ENCODE assay signal across 9 mouse cellular contexts in the genomic region with DNA sequence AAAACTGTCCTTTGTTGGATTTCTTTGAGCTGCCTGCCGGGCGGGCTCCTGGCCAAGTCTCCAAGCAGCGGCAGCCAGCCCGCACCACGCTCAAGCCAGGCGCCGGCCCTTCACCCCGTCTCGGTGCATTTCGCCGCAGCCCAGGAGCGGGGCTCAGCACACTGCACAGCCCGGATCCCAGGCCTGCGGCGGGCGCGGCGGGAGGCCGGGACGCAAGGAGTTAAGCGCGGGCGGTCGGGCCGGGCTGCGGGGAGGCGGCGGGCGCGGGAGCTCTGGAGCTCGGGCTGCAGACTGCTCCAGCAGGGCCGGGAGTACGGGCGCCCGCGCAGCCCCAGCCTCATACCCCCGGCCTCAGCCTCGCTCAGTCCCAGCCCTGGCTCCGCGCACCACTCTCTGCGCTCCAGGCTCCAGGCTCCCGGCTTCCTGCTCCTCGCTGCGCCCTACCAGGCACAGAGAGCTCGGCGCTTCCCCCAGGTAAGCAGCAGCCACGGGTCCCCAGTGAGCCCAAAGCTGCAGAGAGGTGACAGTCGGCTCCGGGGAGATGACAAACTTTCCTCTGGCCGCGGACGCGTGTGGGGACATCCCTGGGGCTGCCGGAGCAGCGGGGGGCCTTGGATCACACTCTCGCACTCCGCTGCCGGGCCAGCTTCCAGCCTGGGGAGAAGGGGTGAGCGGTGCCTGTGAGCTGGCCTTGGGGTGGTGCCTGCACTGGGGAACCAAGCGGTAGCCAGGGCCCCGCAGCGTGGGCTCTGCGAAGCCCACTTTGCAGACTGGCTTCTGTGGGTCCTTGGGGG. TPM values are rescaled to one million over a fixed set of nuclear protein-coding genes. Genes with fewer than 3 reads are reported as not detected.
DNase-seq lines count a peak whose midpoint lies in the region; ATAC-seq and TF ChIP-seq lines count a peak whose summit lies in the region.
"Had no signal": no experiment of that assay in that cellular context is flagged by ENCODE, and none has a peak within 500 bp of the region (broad histone marks: within the 10 kb centered on the region; RNA-seq: fewer than 3 reads in every experiment).

No protein-coding gene starts in this region.

- DNase-seq in liver = peak; percentile 13
- DNase-seq in liver, postnatal 0 days = no peak
- peak; percentile 85 for DNase-seq in cerebellum, adult 9-11 months
- peak; percentile 40 to 59 for DNase-seq in frontal cortex, postnatal 14 days (ENCODE audit: low spot score in 2 of 2)
- peak; percentile 70 for DNase-seq in kidney, postnatal 0 days (ENCODE audit: low spot score)
- peak; percentile 60 to 69 for DNase-seq in right cerebral cortex, adult 2 months (ENCODE audit: low spot score in 2 of 2)
- DNase-seq in thymus, adult 18-20 months = no peak

- H3K4me2 ChIP-seq in liver, postnatal 0 days (ENCODE audit: low read depth, low read length) = no peak overlapping the region
- H3K4me2 ChIP-seq in kidney, postnatal 0 days (ENCODE audit: low read length) = peak overlapping the region; percentile 74
- H3K4me2 ChIP-seq in lung, embryonic 15.5 days = peak overlapping the region; percentile 88

- H3K27ac ChIP-seq in liver, postnatal 0 days (ENCODE audit: low read depth) = no peak overlapping the region
- H3K27ac ChIP-seq in kidney, postnatal 0 days = no peak overlapping the region
- peak overlapping the region; percentile 53 for H3K27ac ChIP-seq in lung, embryonic 15.5 days
- H3K27ac ChIP-seq: liver, embryonic 14.5 days had no signal

- WGBS in liver, postnatal 0 days (ENCODE audit: insufficient replicate concordance) = 6% methylated on average over 41 of the region's 63 CpGs
- WGBS in kidney, postnatal 0 days = 1% methylated on average over 57 of the region's 63 CpGs
- WGBS in lung, embryonic 15.5 days = 1% methylated on average over 47 of the region's 63 CpGs

- no peak overlapping the region for H3K4me3 ChIP-seq in liver, postnatal 0 days (ENCODE audit: low read depth, low read length)
- peak overlapping the region; percentile 40 for H3K4me3 ChIP-seq in kidney, postnatal 0 days (replicated peaks; ENCODE audit: low read depth, low read length)
- peak overlapping the region; percentile 55 for H3K4me3 ChIP-seq in lung, embryonic 15.5 days

- H3K27me3 ChIP-seq in liver, postnatal 0 days (ENCODE audit: insufficient read depth, low read length) = peaks cover 37% of the 10 kb centered on the region
- H3K27me3 ChIP-seq in kidney, postnatal 0 days (ENCODE audit: insufficient read depth, low read length) = peaks cover 11% of the 10 kb centered on the region; the same call in 1 of the 2 replicates
- H3K27me3 ChIP-seq in lung, embryonic 15.5 days = peaks cover 47% of the 10 kb centered on the region

- no peak overlapping the region for H3K9ac ChIP-seq in liver, postnatal 0 days (replicated peaks)
- peak overlapping the region; percentile 56 for H3K9ac ChIP-seq in kidney, postnatal 0 days (ENCODE audit: low read depth, low read length)
- peak overlapping the region; percentile 61 for H3K9ac ChIP-seq in lung, embryonic 15.5 days
- H3K9ac ChIP-seq: liver, embryonic 14.5 days had no signal

- no peak for TF ChIP-seq EP300 in liver, postnatal 0 days (IDR thresholded peaks at IDR 0.05; ENCODE audit: low read depth)

- TF ChIP-seq CTCF in liver, postnatal 0 days (IDR thresholded peaks at IDR 0.05; ENCODE audit: low read depth) = no peak
- no peak for TF ChIP-seq CTCF in kidney, postnatal 0 days (IDR thresholded peaks at IDR 0.05; ENCODE audit: low read depth)

- no peak for ATAC-seq in liver, postnatal 0 days
- 0 out of 2 replicates have a peak, but pooled peaks have one; percentile 46 for ATAC-seq in kidney, postnatal 0 days (replicated peaks; ENCODE audit: low FRiP score, low read depth)
- peak; percentile 77; the same call in 1 of the 2 replicates for ATAC-seq in lung, embryonic 15.5 days (ENCODE audit: borderline replicate concordance, extremely low read depth, low FRiP score, low TSS enrichment)

- no peaks in the 10 kb centered on the region for H3K4me1 ChIP-seq in liver, postnatal 0 days (ENCODE audit: insufficient read depth)
- 0 out of 2 replicates have a peak, but pooled peaks cover 4% of the 10 kb centered on the region for H3K4me1 ChIP-seq in kidney, postnatal 0 days (replicated peaks; ENCODE audit: insufficient read depth, low read length)
- H3K4me1 ChIP-seq in lung, embryonic 15.5 days = peaks cover 17% of the 10 kb centered on the region; the same call in 1 of the 2 replicates

- H3K36me3 ChIP-seq in liver, postnatal 0 days (replicated peaks; ENCODE audit: insufficient read depth, low read length) = no peaks in the 10 kb centered on the region
- H3K36me3 ChIP-seq in kidney, postnatal 0 days (ENCODE audit: insufficient read depth, low read length) = no peaks in the 10 kb centered on the region
- no peaks in the 10 kb centered on the region for H3K36me3 ChIP-seq in lung, embryonic 15.5 days

- no peaks in the 10 kb centered on the region for H3K9me3 ChIP-seq in liver, postnatal 0 days (ENCODE audit: low read length)
- H3K9me3 ChIP-seq in kidney, postnatal 0 days (replicated peaks; ENCODE audit: low read length) = no peaks in the 10 kb centered on the region
- no peaks in the 10 kb centered on the region for H3K9me3 ChIP-seq in lung, embryonic 15.5 days

RNA-seq across cellular contexts. Expression of gene Wscd2, which starts 0.5 kb away (rescaled TPM):
- 0.04 TPM in 1 of 2 replicates, not detected in the other for polyA plus RNA-seq in liver, postnatal 0 days (2015; fragmentation: Nextera tagmentation; extraction: Ambion mirVana)
- 1.7 and 2.0 TPM in 2 replicates for polyA plus RNA-seq in kidney, postnatal 0 days (2015; fragmentation: Nextera tagmentation; extraction: Ambion mirVana)
- 5.5 and 5.6 TPM in 2 replicates for polyA plus RNA-seq in lung, embryonic 15.5 days (2015; fragmentation: Nextera tagmentation; extraction: Ambion mirVana)

Comparison
In these comparisons a context has a peak if more than half of its experiments do, and no peak if none do; other contexts are left out.
1. DNase-seq: peak in liver (single experiment), cerebellum, adult 9-11 months (single experiment), frontal cortex, postnatal 14 days (2 of 2), kidney, postnatal 0 days (single experiment) and right cerebral cortex, adult 2 months (2 of 2); none in liver, postnatal 0 days (single experiment) and thymus, adult 18-20 months (0 of 2).